Mouse (Mus musculus) ES-Bruce4 (cell line): Measurements from ENCODE around the gene Gm10300. TPM values are rescaled to one million over a fixed set of nuclear protein-coding genes. Genes with fewer than 3 reads are reported as not detected.
A peak's percentile ranks its signal among the peaks of the same experiment; 100 is the strongest.

ENCODE experiments used
- H3K27ac ChIP-seq: 2 replicates; pipeline ENCODE4 v1.5.1; 2012; ENCODE audit warnings: low read length, inconsistent platforms; ENCODE audit not compliant: insufficient read depth
- H3K27me3 ChIP-seq: 2 replicates; pipeline ENCODE4 v1.6.1; 2012; ENCODE audit warnings: mild to moderate bottlenecking, low read length, inconsistent platforms; ENCODE audit not compliant: control insufficient read depth, poor library complexity, insufficient read depth, severe bottlenecking
- H3K36me3 ChIP-seq: 2 replicates; pipeline ENCODE4 v1.6.1; 2012; ENCODE audit warnings: inconsistent platforms, mild to moderate bottlenecking, low read length, moderate library complexity; ENCODE audit not compliant: control insufficient read depth, poor library complexity, insufficient read depth, severe bottlenecking
- H3K4me1 ChIP-seq: one replicate; pipeline ENCODE4 v1.8.1; 2011; ENCODE audit warnings: low read length; ENCODE audit not compliant: control insufficient read depth, insufficient read depth
- H3K4me3 ChIP-seq: 2 replicates; pipeline ENCODE4 v1.5.1; 2011; ENCODE audit warnings: low read depth, mild to moderate bottlenecking, low read length
- H3K9ac ChIP-seq: 2 replicates; pipeline ENCODE4 v1.6.1; 2012; ENCODE audit warnings: low read depth, mild to moderate bottlenecking, inconsistent platforms; ENCODE audit not compliant: poor library complexity, severe bottlenecking
- H3K9me3 ChIP-seq: replicated peaks from 2 replicates; pipeline ENCODE4 v1.6.1; 2012; ENCODE audit warnings: mild to moderate bottlenecking, low read length, inconsistent platforms; ENCODE audit not compliant: control insufficient read depth, poor library complexity, insufficient read depth, severe bottlenecking
- CTCF ChIP-seq: IDR thresholded peaks from one replicate; pipeline ENCODE4 v1.8.1; 2011; ENCODE audit warnings: low read depth, low read length
- EP300 ChIP-seq: IDR thresholded peaks from 2 replicates; pipeline ENCODE4 v1.6.1; 2011; ENCODE audit warnings: low read depth, low read length; ENCODE audit not compliant: insufficient read depth
- POLR2A ChIP-seq: IDR thresholded peaks from one replicate; pipeline ENCODE4 v1.8.1; 2011; ENCODE audit warnings: low read length; ENCODE audit not compliant: insufficient read depth
- polyA plus RNA-seq: library from polyadenylated mRNA; stranded (reverse); fragments of >200 nt; gene quantifications from 2 replicates; pipeline ENCODE4 v1.2.4, GENCODE M21; 2011; ENCODE audit warnings: low read depth; ENCODE audit not compliant: missing spikeins, insufficient read depth, insufficient read length

The Gm10300 gene
- polyA plus RNA-seq, 1 experiment = not detected

DNA sequence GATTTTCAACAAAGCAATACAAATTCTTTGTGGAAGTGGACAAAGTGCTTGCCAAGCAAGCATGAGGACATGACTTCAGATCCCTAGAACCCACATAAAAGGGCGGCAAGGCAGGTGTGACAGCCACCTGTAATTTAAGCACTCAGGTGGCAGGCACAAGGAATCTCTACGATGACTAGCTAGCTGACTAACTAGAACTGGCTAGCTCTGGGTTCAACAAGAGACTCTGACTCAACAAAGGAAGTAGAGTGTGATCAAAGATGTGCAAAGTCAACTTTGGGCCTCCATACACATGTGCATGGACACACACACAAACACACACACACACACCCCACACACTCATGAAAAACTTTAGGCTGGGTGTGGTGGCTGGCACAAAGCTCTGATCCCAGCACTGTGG, 35.0 kb upstream of the Gm10300 start:
- no peak overlapping the region for H3K4me3 ChIP-seq
- H3K27ac ChIP-seq = no peak overlapping the region

DNA sequence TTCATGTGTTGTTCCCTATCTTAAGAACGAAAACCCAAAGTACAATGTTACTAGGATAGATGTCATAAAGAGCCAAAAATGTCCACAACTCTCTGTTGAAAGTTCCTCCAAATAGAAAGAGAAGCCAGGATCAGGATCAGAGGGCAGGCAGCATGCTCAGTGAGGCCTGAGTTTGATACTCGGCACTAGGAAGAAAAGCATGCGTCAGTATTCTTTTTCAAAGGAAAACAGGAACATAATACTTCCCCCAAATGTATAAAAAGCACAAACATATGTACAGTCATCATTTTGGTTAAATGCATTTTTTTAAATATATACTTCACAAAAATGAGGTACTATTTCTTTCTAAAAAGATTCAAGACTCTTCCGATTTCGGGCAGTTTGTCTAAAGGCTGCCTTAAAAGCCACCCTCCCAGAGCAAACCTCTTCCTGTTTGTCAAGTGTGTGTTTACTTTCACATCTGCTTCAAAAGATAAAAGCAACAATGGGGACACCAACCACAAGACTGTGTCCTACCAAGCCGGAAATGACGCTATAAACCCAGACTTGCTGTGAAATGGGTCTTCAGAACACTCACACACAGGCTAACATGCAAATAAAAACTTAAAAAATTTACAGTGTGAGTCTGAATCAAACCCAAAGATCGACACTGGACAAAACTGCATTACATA, 34.4 kb upstream of the Gm10300 start:
- H3K4me1 ChIP-seq = no peaks in the 10 kb centered on the region
- no peak overlapping the region for H3K4me3 ChIP-seq
- H3K27me3 ChIP-seq = no peaks in the 10 kb centered on the region
- TF ChIP-seq EP300 = no peak
- TF ChIP-seq CTCF = no peak
- no peak for TF ChIP-seq POLR2A
- H3K36me3 ChIP-seq = no peaks in the 10 kb centered on the region
- H3K27ac ChIP-seq = no peak overlapping the region
- no peaks in the 10 kb centered on the region for H3K9me3 ChIP-seq
- no peak overlapping the region for H3K9ac ChIP-seq

More for the DNA sequence above, 35.0 kb upstream of the Gm10300 start:
- H3K9me3 ChIP-seq = no peaks in the 10 kb centered on the region
- H3K9ac ChIP-seq = no peak overlapping the region
- no peaks in the 10 kb centered on the region for H3K36me3 ChIP-seq
- no peaks in the 10 kb centered on the region for H3K27me3 ChIP-seq
- H3K4me1 ChIP-seq = no peaks in the 10 kb centered on the region
- TF ChIP-seq POLR2A = no peak
- TF ChIP-seq CTCF = no peak
- no peak for TF ChIP-seq EP300

DNA sequence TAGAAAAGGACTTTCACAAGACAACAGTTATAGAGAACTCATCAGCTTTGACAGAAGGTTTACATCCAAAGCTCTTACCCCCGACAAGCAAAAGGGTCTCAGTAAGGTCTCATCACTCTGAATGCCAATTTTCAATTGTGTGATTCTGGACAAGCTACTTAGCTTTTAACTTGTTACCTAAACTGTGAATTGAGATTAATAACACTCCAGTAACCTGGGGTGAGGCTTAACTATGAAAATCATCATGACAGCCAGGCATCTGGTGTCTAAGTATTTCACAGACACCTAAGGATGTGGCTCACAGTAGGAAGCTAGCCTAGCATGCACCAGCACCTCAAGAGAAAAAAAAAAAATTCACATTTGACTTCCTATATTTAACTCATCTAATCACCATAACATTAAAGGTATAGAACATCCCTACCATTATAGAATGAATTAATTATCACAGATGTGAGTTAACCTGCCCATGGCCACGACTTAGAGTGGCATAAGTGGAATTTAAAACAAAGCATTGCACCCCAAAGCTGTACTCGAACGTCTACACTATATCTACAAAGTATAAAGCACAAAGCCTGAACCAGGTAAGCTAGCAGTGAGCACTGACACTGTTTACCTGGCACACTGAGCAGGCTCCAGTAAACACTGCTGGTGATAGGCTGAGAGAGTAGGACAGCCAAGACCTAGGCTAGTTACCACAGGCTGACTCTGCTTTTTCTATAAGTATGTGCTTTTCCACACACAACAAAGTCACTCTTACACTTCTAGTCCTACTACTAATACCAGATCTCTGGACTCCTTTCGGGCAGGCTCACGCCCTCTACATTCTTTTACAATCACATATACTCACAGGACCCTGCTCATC, 32.8 kb upstream of the Gm10300 start:
- Histone ChIP-seq H3K4me1 (no peaks in the 10 kb centered on the region), H3K27me3 (no peaks in the 10 kb centered on the region), H3K9me3 (no peaks in the 10 kb centered on the region), H3K36me3 (no peaks in the 10 kb centered on the region), H3K9ac (no peak overlapping the region), H3K27ac (no peak overlapping the region), H3K4me3 (no peak overlapping the region)
- TF ChIP-seq POLR2A = no peak
- TF ChIP-seq EP300 = no peak
- no peak for TF ChIP-seq CTCF

DNA sequence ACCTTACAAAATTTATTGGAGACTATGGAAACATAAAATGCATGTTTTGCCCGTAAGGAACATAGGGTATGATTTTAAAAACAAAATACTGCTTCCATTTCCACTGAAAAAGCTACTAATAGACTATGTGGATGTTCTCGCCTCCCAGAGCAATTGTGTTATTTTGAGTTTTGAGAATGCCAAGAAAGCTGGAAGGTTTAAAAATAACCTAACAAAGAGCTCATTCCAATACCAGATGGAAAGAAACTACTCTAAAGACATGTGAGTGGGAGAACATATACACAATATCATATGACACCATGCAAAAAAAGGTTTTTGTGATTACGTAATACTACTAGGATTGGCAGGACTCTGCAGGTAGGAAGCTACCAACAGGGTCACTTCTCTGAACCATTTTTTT, 30.8 kb upstream of the Gm10300 start:
- Histone ChIP-seq H3K9me3 (no peaks in the 10 kb centered on the region), H3K9ac (no peak overlapping the region), H3K4me3 (no peak overlapping the region), H3K27me3 (no peaks in the 10 kb centered on the region), H3K36me3 (no peaks in the 10 kb centered on the region), H3K4me1 (no peaks in the 10 kb centered on the region), H3K27ac (no peak overlapping the region)
- TF ChIP-seq CTCF = no peak
- no peak for TF ChIP-seq POLR2A
- no peak for TF ChIP-seq EP300

DNA sequence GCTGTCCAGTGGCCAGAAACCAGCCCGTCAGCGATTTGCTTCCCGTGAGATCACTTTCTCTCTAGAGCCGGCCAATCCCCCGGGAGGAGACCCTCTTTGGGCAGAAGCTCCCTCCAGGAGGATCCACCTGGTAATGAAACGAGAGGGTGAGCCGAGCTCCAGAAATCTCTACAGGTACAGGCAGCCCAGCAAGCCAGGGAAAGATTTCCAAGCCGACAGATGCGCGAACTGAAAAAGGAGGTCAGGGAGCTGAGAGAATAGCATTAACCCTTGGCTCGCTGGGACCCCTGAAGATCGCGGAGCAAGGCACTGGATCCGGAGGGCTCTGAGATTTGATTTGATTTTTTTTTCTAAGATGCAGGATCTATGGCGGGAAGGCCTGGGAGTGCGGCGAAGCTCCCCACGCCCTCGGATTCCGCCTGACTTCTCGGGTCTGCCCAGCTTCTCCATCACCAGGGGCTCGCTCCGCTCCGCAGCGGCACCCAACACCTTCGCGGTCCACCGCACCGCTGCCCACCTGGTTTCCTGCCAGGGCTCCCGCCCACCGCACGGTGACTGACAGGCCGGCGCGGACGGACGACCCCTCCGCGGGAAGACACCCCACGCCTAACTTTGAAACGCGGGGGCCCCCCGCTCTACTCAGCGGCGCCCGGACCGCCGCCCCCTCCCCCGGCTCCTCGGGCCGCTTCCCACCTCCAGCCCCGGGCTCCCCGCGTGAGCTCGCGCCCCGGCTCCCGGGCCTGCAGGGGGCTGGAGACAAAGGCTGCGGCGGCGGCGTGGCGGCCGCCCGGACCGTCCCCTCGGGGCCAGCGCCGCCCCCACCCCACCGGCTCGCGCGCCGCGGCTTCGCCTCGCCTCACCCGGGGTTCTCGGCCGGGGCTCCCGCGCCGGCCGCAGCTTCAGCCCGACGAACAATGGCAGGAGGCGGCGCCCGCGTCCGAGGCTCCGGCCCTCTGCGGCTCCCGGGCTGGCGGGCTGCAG, 26.2 kb upstream of the Gm10300 start:
- Histone ChIP-seq H3K36me3 (no peaks in the 10 kb centered on the region), H3K27ac (no peak overlapping the region), H3K9ac (peak overlapping the region; percentile 94), H3K4me3 (peak overlapping the region; percentile 61), H3K9me3 (no peaks in the 10 kb centered on the region), H3K4me1 (no peaks in the 10 kb centered on the region), H3K27me3 (no peaks in the 10 kb centered on the region)
- no peak for TF ChIP-seq POLR2A
- TF ChIP-seq CTCF = no peak
- no peak for TF ChIP-seq EP300
